Mouse (Mus musculus) spleen, postnatal 4 days (tissue): ENCODE results near the gene Nde1.

Experiments
- DNase-seq, 2 experiments: peaks; one replicate each; pipeline ENCODE4 v3.0.0; 2022; ENCODE audit warnings: low spot score in 2 of 2

Gene Nde1

DNA sequence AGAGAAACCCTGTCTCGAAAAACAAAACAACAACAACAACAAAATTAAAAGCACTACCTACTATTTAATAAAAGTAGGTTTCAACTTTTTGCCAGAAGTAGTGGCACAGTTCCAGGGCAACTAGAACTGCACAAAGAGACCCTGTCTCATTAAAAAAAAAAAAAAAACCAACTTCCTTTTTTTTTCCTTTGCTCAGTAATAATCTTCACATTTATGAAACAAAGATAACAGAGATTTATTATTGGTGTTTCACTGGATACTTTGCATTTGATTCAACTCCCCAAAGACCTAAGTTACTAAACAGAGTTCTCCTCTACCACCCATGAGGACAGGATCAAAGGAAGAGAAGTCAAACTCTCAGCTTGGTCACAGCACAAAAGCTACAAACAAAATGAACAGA is 2.1 kb upstream of the Nde1 start:
- DNase-seq = no peak

DNA sequence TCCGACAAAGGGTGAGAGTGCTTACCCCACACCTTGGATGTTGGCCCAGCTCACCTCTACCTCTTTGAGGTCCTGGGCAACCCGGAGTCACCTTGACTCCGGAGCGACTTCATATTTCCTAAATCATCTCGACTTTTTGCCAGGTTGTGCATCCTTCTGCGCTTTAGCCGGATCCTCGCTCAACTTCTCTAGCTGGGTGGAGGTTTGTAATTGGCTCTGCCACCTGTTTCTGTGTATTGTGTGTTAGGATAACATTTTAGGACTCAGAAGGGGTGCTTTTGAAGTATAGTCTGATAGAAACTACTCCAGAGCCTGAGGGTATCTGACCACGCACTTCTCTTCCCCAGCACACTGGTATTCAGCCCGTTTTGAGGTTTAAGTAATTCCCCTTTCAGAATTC is 656 bp downstream of the Nde1 start:
- no peak for DNase-seq

DNA sequence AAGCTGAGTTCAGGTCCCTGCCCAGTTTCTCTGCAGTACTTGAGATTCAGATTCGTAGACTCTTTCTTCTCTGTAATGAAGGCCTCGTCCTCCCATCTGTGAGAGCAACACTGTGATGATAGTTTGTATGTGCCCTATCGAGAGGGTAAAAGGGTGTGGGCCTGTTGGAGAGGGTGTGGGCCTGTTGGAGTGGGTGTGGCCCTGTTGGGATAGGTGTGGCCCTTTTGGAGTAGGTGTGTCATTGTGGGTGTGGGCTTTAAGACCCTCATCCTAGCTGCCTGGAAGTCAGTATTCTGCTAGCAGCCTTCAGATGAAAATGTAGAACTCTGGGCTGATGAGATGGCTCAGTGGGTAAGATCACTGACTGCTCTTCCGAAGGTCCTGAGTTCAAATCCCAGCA is 3.4 kb downstream of the Nde1 start:
- DNase-seq = peak; percentile 30 to 67

DNA sequence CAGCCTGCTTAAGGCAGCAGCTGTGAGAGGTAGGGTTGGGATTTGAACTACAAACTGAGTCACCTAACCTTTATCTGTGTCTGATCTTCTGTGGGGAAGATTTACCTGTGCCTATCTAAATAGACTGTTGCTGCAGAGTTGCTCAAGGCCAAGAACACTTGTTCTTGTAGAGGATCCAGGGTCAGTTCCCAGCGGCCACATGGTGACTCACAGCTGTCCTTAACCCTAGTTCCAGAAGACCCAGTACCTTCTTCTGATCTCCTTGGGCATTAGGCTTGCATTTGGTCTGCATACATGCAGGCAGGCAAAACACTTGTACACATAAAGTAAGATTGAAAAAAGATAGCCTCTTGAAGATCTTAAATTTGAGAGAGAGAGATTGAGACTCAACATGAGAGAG is 6.6 kb downstream of the Nde1 start:
- no peak for DNase-seq

DNA sequence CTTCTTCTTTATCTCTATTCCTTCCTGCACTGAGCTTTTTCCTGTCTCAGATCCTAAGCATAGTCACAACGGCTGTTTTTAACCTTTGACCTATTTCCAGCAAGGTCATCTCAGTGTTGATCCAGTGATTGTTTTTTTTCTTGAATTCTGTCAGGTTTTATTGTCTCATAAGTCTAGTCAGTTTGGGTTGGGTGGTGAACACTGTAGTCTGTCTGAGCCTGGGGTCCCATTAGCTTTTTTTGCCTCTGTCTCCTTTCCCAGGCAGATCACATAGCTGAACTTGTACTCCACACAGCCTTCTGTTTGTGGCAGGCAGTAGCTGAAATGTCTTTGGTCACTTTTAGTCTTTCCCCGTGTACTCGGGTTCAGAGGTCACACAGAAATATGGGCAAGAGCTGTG is 15.0 kb downstream of the Nde1 start:
- no peak for DNase-seq

DNA sequence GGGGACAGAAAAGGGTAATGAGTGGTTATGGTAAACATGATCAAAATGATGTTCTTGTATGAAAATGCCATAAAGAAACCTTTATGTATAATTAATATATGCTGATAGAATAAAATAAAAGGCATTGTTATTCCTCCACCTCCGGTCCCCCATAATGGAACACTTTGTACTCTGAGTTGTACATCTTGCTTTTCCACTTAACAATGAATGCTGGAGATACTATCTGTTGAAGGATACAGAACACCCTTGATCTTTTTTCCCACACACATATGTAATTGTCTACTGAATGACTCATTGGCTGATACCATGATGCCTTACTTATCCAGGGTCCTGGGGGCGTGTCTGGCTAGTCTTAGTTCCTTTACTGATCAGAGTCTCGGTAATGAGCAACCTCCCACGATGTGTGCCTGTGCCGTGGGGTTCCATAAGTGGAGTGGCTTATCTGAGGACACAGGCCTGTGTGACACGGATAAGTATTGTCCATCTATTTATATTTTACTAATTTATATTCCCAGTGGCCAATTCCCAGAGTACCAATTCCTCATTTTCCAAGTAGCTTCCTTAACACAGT is 17.2 kb downstream of the Nde1 start:
- no peak for DNase-seq

DNA sequence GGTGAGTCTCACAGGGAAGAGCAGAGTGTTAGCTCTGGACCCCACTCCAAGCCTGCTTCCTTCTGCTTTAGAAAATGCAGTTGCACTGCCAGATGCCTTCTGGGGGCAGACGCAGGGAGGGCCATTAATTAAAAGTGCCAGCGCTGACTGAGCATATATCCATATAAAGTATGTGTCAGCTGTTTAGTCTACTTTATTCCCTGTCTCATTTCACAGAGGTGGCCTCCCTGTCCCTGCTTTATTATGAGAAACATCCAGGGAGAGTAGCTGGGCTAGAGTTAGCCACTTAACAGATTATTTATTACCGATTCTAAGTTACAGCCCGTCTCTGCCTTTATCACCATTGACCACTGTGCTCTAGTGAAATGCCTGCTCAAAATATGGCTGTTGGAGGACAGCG is 19.3 kb downstream of the Nde1 start:
- DNase-seq = no peak

DNA sequence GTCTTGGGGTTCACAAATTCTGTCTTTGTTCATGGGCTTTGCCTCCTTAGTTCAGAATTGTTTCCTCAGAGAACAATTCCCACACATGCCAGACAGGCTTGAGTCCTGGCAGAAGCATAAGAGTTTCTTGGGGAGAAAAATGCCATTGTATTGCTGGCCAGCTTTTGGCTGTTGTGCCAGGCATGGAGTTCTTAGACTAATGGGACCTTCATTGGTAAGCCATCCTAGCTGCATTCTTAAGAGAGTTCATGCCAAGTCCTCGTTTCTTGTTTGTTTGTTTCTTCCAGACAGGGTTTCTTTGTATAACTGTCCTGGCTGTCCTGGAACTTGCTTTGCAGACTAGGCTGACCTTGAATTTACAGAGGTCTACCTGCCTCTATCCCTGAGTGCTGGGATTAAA is 20.8 kb downstream of the Nde1 start:
- DNase-seq = no peak

DNA sequence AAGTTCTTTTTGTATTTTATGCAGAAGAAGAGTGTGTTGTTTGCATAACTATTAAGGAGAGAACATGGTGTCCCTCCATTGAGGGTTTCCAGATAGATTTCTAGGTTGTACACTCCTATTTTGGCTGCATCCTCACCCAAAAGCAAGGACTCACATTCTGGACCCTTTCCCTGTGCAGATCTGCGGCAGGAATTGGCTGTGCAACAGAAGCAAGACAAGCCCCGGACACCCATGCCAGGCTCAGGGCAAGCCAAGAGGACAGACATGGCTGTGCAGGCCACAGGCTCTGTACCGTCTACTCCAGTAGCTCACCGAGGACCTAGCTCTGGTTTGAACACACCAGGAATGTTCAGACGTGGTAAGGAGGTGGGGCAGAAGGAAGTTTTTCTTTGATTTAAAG is 22.4 kb downstream of the Nde1 start:
- no peak for DNase-seq

DNA sequence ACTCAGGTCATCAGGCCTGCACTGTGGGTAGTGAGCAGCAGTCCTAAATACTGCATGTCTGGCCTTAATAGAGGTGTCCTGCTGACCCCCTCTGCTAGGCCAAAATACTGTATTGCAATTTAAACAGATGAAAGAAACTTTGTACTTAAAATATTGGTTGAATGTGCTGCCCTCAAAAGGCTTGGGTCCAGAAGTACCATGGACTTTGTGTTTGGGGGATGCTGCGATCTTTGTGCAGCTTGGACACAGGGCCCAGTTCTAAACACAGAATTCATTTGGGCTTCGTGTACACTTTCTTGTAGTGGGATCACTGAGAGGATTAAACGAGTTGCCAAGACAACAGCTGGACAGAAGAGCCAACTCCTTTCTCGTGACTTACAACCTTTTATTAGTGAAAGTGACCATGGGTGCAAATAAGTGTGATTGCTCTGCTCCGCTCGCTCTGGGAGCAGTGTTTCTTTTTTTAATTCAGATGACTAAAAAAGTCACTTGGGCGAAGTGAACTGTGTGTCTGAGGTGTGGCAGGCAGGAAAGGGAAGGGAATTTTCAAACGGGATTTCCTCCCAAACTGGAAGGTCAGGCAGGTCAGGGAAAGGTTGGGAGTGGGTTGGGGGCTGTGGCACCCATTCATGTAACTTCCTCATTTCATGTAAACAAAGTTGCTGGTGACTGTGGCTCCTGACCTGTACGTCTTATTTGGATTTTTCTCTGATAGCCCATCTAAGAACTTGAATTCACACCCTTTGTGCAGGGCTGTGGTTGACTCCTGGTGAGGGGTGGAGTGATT is 31.3 kb downstream of the Nde1 start:
- no peak for DNase-seq

DNA sequence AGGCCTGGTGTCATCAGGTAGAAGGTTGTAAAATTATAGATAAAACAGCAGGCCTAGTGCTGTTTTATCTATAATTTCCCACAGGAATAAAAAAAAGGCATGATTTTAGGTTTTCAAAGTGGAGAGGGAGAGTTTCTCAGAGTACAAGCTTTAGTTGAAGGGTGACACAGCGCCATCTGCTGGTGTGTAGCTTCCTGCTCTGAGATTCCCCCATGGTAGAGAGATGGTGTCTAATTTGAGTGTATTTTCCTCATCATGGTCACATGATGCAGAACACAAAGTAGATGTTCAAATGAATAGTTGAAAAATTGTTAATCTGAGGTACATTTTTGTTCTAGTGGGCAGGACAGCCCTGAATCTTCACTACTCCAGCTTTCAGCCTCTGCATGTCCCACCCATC is 32.4 kb downstream of the Nde1 start:
- peak; percentile 42 to 71 for DNase-seq

DNA sequence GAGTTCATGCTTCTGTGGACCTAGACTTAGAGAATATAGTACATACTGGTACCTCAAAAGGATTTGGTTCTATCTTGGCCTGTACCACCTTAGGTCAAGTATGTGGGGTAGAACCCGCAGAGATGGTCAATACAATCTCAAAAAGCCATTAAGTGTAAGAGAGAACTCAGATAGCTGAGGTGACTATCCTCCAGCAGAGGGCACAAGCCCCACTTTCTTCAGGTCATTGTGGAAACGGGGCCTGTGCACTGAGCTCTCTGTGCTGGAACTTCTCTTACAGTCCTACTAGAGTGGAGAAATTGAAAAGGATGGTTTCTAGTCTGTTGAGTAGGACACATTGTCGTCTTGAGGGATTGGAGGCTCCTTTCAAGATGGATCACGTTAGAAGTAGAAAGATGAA is 35.7 kb downstream of the Nde1 start:
- DNase-seq = no peak

DNA sequence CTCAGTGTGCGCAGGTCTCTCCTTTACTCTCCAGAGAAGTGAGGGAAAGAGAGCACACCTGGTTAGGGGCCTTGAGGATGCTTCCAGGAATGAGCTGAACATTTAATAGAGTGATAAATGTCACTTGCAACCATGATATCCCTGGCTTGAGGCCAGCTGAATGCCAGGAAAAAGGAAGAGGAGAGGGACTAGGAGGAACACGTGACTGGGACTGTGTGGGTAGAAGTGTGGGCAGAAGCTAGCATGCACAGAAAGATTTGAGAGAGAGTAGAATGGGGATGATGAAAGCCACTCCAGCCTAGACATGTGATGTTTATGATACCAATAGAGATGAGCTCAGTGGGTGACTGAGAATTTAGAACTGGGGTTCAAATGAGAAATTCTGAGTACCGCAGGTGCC is 52.1 kb downstream of the Nde1 start:
- DNase-seq = no peak

DNA sequence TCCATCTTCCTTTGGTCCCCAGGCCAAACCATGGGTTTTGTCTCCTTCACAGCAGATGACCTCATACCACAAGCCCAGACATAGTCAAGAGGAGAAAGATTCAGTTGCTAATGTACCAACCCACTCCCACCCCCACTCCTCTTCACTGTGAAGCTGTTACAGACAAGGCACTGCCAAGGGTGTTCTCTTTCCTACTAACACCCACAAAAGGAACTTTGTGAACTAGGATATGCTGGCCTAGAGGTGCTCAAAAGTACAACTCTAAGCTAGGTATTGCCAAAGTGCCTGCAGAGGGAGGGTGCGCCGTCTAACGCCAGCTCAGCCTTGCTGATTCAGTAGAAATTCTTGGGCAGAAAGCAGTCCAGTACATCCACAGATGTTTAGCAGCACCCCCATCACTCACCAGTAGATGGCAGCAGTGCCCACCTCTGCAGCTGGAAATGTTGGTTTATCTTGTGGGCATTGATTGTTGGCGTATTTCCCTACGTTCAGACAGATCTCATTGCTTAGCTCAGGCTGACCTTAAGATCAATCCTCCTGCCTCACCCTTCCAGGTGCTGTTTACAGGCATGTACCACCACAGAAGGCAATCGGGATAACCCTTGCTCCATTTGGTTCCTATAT is 74.1 kb downstream of the Nde1 start:
- DNase-seq = peak; percentile 75 to 88

DNA sequence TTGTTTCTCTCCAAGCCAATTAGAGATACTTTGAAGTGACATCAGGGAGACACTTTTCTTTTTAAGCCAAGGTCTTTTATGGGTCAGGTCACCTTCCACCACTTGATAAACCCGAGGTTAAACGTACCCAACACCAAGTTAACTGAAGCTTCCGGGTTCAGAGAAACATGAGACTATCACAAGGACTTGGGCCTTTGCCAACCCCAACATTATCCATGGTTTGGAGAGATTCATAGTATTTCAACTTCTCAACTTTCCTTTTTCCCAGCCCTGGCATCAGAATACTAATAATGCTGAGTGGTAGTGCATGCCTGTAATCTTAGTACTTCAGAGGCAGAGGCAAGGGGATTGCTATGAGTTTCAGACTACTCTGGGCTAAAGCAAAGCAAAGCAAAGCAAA is 79.0 kb downstream of the Nde1 start:
- DNase-seq = no peak
